Mouse (Mus musculus) left cerebral cortex, postnatal 4 days (tissue): Measurements from ENCODE around the gene Cenpn. TPM values are rescaled to one million over a fixed set of nuclear protein-coding genes. Genes with fewer than 3 reads are reported as not detected.
A peak's percentile ranks its signal among the peaks of the same experiment; 100 is the strongest.

Experiments
- DNase-seq: peaks from one replicate; pipeline ENCODE4 v3.0.0-alpha.2; 2022
- intact Hi-C: fragments of 180-260 bp; cut with DNase I; formaldehyde crosslinking; loops from one replicate; pipeline ENCODE4 v1.15.1; 2025
- total RNA-seq, 2 experiments: library from RNA; stranded (reverse); gene quantifications; 2 replicates each; pipeline ENCODE4 v1.2.3; 2021

The Cenpn gene
- total RNA-seq, 2 experiments from 2014 or later: 3.8 to 4.7 TPM

DNA sequence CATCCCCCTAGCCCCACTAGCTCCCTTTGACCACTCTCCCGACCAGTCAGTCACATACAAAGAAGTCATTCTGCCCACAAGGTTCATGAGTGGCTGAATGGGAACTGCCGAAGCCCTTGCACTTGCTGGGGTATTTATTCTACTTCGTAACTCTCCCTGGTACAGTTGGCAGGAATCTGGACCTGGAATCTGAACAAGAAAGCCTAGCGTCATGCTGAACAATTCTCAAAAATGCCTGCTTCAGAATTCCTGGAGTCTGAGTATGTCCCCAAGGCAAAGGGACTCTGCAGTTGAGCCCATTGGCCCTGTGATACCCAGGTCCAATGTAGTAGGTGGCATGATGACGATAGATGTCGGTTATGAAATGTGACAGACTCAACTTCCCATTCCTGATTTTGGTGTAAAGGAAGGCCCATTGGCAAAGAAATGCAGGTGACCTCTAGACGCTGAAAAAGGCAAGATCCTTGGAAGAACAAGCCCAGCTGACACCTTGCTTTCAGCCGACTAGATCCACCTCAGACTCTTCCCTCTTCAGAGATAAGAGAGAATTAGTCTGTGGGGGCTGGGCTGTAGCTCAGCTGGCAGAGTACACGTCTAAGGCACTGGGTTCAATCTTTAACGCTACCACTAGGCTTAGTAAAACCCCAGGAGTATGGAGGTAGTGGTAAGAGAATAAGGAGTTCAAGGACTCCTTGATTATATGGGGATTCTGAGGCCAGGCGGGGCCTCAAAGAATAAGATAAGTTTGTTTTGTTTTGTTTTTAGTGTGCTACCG lies 20.9 kb downstream of the Cenpn start:
- DNase-seq: no peak
- intact Hi-C loops: no loop called here

DNA sequence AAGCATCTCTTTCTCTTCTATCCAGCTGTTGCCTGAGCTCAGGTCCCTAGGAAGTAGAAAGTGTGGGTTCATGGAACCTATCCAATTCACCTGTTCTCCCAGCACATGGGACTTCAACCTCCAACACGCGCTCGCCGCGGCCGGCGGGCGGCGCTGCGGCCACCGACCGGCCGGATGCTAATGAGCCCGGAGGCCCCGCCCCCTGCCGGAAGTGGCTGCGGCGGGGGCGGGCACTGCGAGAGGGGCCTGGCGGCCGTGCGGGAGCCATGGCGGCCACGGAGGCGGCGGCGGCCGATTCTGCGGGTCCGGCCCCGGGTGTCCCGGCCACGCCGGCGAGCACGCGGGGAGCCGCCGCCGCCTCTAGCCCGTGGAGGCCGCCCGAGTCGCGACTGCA lies 21.6 kb downstream of the Cenpn start, which contains the start of gene Atmin:
Gene Atmin, plus strand, starts transcription at position 233 of the 394 bp plus-strand sequence.
- peak; percentile 92 for DNase-seq
- intact Hi-C loops: no loop called here

DNA sequence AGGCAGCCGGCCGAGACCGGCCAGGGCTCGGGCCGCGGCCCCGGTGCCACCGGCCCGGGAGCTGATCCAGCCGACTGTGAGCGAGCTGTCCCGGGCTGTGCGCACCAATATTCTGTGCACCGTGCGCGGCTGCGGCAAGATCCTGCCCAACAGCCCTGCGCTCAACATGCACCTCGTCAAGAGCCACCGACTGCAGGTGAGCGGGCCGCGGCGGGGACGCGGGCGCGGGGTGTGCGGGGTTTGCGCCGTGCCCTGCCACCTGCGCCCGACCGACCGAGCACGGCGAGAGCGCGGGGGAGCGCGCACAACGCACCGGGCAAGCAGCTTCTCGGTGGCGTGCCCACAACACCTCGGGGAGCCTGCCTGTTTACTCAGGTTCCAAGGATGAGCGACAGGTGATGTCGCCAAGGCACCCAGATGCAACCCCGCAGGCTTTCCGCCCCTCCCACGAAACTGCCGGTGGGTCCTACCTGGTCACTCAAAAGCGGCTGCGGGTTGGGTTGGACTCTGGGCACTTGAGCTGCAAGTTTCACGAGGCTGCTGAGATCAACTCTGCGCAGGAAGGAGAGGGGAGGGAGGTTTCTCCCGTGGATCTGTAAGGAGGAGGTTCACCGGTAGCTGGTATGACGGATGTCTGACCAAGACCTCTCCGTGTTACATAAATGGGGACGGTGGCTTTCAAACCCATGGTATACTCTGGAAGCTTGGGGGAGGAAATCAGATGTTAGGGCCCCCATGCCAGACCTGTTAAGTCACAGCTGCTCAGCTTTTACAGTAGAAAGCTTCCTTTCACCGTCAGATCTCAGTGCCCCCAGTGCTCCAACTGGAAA lies 22.2 kb downstream of the Cenpn start:
- peak; percentile 20 for DNase-seq
- intact Hi-C loops: no loop called here

GRCm38 (mm10) chr8:116944385-116944696 lies 22.8 kb downstream of the Cenpn start:
- intact Hi-C loops: no loop called here
- DNase-seq: no peak

GRCm38 (mm10) chr8:116945169-116945910 lies 23.8 kb downstream of the Cenpn start:
- no peak for DNase-seq
- intact Hi-C loops: no loop called here

GRCm38 (mm10) chr8:116946268-116946838 lies 24.8 kb downstream of the Cenpn start:
- intact Hi-C loops: no loop called here

GRCm38 (mm10) chr8:116946851-116947250 lies 25.3 kb downstream of the Cenpn start:
- DNase-seq: no peak
- intact Hi-C loops: no loop called here

More at GRCm38 (mm10) chr8:116946268-116946838, 24.8 kb downstream of the Cenpn start:
- no peak for DNase-seq

GRCm38 (mm10) chr8:116947589-116947988 lies 26.1 kb downstream of the Cenpn start:
- intact Hi-C loops: no loop called here
- DNase-seq: no peak

- DNase-seq: no peak
- intact Hi-C loops: no loop called here
Measured at GRCm38 (mm10) chr8:116951369-116951768, 29.8 kb downstream of the Cenpn start.

DNA sequence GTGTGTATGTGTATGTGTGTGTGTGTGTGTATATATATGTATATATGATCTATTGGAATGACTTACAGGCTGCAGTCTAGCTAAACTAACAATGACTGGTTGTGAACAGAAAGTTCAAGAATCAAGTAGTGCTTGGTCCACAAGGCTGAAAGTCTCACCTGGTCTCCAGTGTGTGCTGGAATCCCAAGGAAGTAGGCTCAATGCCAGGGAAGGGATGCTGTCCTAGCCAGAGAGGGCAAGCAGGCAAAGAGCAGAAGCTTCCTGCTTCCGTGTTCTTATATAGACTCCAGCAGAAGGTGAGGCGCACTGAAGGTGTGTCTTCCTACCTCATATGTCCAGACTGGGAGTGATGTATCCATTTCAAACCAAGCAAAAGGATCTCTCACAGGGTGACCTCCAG lies 30.2 kb downstream of the Cenpn start:
- intact Hi-C loops: no loop called here
- no peak for DNase-seq

DNA sequence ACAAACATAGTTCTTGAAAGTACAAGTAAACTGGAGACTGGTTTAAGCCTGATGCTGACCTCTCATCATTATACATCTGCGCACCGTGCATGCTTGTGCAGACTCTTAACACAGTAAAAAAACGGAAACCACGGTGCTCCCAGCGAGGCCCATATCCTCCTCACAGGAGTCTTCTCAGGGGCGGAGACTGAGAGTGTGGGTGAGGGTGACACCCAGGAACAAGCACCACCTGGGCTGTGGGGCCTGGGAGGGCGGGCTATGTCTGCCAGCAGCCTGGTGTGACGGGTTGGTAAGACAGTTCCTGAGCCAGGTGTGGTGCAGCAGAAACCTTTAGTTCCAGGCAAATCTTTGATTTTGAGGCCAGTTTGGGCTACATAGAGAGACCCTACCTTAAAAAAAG lies 30.9 kb downstream of the Cenpn start:
- intact Hi-C loops: no loop called here
- no peak for DNase-seq

DNA sequence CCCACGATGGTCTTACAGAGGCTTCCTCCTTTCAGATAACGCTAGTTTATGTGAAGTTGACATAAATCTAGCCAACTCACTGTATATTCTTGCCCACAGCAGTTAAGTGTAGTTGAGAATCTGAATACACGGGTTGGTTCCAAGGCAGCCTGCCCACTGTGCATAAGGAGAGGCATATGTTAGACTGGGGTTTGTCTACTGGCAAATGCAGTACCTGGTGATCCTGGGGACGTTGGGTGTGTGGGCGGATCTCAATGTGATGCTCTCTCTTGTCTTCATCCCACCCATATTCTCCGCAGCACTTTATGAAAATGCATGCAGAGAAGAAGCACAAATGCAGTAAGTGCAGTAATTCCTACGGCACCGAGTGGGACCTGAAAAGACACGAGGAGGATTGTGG lies 32.9 kb downstream of the Cenpn start:
- intact Hi-C loops: no loop called here
- DNase-seq: no peak

- DNase-seq: no peak
- intact Hi-C loops: no loop called here
Measured at GRCm38 (mm10) chr8:116969531-116969930, 48.0 kb downstream of the Cenpn start.

- DNase-seq: no peak
- intact Hi-C loops: no loop called here
Measured at GRCm38 (mm10) chr8:116975066-116975465, 53.5 kb downstream of the Cenpn start.

GRCm38 (mm10) chr8:116975606-116976005 lies 54.1 kb downstream of the Cenpn start:
- DNase-seq: no peak
- intact Hi-C loops: no loop called here

DNA sequence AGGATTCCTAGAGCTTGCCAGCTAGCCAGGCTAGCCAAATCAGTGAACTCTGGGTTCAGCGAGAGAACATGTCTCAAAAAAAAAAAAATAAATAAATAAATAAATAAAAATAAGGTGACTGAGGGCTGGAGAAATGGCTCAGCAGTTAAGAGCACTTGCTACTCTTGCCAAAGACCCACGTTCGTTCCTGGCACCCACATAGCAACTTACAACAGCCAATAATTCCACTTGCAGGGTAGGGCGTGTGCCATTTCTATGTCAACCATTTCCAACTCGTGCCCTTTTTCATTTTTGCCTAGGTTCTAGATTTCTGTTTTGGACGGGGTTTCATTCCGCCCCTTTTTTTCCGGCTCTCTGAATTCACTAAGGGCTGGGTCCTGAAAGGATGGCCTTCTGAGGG lies 56.5 kb downstream of the Cenpn start:
- intact Hi-C loops: no loop called here

GRCm38 (mm10) chr8:116978631-116979256 lies 57.2 kb downstream of the Cenpn start, which contains the start of gene 1700030J22Rik:
Gene 1700030J22Rik (minus strand): TSS chr8:116978959.
- DNase-seq: peak; percentile 99
- intact Hi-C loops: no loop called here

More for the DNA sequence above, 56.5 kb downstream of the Cenpn start:
- no peak for DNase-seq

- DNase-seq: peak; percentile 56
- intact Hi-C loops: no loop called here
Measured at GRCm38 (mm10) chr8:116980117-116980516, 58.6 kb downstream of the Cenpn start.

DNA sequence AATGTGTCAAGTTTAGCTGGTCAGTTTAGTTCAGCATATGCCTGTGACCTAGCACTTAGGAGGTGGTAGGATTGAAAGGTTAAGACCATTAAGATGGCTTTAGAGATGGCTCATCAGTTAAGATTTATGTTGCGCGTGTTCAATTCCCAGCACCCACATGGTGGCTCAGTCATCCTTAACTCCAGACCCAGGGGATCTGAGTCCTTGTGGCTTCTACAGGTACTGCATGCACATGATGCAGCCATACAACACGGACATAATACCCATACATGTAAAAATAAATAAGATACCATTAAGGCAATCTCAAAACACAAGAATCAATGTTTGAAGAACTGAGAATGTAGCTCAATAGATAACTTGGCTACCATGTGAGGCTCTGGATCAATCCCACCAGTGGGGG lies 68.3 kb downstream of the Cenpn start:
- DNase-seq: no peak
- intact Hi-C loops: no loop called here
